Mouse (Mus musculus): ENCODE measurements around the gene Col16a1.

GRCm38 (mm10) chr4:130017036-130017674, 30.5 kb upstream of the Col16a1 start:
- no peak for TF ChIP-seq POLR2A (IDR thresholded peaks at IDR 0.05; ENCODE audit: borderline replicate concordance, low read depth, low read length)
- no peak for TF ChIP-seq CTCF (IDR thresholded peaks at IDR 0.05; ENCODE audit: low read depth, low read length)

Measured in bone marrow macrophage, adult 2 months (primary cell).